Mouse (Mus musculus) liver, adult 2 months (tissue): ENCODE data around the gene Zdhhc25. TPM values are rescaled to one million over a fixed set of nuclear protein-coding genes. Genes with fewer than 3 reads are reported as not detected.
A peak's percentile ranks its signal among the peaks of the same experiment; 100 is the strongest.

ENCODE experiments used
- DNase-seq: peaks from one replicate; pipeline ENCODE4 v3.0.0-alpha.2; 2011; ENCODE audit warnings: low read depth, low spot score; ENCODE audit errors: extremely low read depth
- H3K27ac ChIP-seq: fragments of 200-500 bp; replicated peaks from 2 replicates; pipeline ENCODE4 v1.5.1; 2012; ENCODE audit warnings: low read depth, mild to moderate bottlenecking, control low read depth, inconsistent platforms, low read length; ENCODE audit not compliant: insufficient read depth
- H3K27me3 ChIP-seq: fragments of 200-500 bp; 2 replicates; pipeline ENCODE4 v1.6.1; 2012; ENCODE audit warnings: mild to moderate bottlenecking, moderate library complexity, low read length, inconsistent platforms; ENCODE audit not compliant: control insufficient read depth, insufficient read depth
- H3K36me3 ChIP-seq: fragments of 200-500 bp; 2 replicates; pipeline ENCODE4 v1.6.1; 2012; ENCODE audit warnings: low read length, inconsistent platforms; ENCODE audit not compliant: control insufficient read depth, insufficient read depth
- H3K4me1 ChIP-seq: fragments of 200-500 bp; 2 replicates; pipeline ENCODE4 v1.6.1; 2011; ENCODE audit warnings: low read length; ENCODE audit not compliant: control insufficient read depth, insufficient read depth
- H3K4me3 ChIP-seq: fragments of 200-500 bp; 2 replicates; pipeline ENCODE4 v1.5.1; 2011; ENCODE audit warnings: low read depth, mild to moderate bottlenecking, control low read depth, low read length, moderate library complexity; ENCODE audit not compliant: insufficient read depth
- H3K79me2 ChIP-seq: fragments of 200-500 bp; 2 replicates; pipeline ENCODE4 v1.6.1; 2012; ENCODE audit warnings: inconsistent platforms, mild to moderate bottlenecking, low read length, moderate library complexity; ENCODE audit not compliant: control insufficient read depth, insufficient read depth
- H3K9ac ChIP-seq: fragments of 200-500 bp; 2 replicates; pipeline ENCODE4 v1.6.1; 2012; ENCODE audit warnings: low read depth, mild to moderate bottlenecking, control low read depth, inconsistent platforms, low read length
- CTCF ChIP-seq: fragments of 200-500 bp; IDR thresholded peaks from 2 replicates; pipeline ENCODE4 v1.5.1; 2011; ENCODE audit warnings: low read depth, low read length, control low read depth
- POLR2A ChIP-seq: fragments of 200-500 bp; IDR thresholded peaks from 2 replicates; pipeline ENCODE4 v1.6.1; 2011; ENCODE audit warnings: low read length, control low read depth; ENCODE audit not compliant: insufficient read depth; ENCODE audit errors: extremely low read depth
- WGBS: fragments of 180-500 bp; shearing (Covaris S2); methylation state at CpG from one replicate; pipeline ENCODE4 v1.1.7; 2018; 5-methylcytosine and 5-hydroxymethylcytosine counted together
- polyA plus RNA-seq: library from polyadenylated mRNA; depleted of rRNA; stranded (reverse); fragments of >200 nt; gene quantifications from 2 replicates; pipeline ENCODE4 v1.2.3, GENCODE M21; 2012
- total RNA-seq: library from RNA; depleted of rRNA; stranded (reverse); fragments of >200 nt; gene quantifications from 2 replicates; pipeline ENCODE4 v1.2.3, GENCODE M21; 2014

The Zdhhc25 gene
- total and polyA plus RNA-seq, 2 experiments = not detected

- H3K79me2 ChIP-seq = no peaks in the 10 kb centered on the region
- no peaks in the 10 kb centered on the region for H3K27me3 ChIP-seq
- 83% methylated on average over 17 of the region's 17 CpGs for WGBS
- TF ChIP-seq POLR2A (no peak), CTCF (no peak)
- no peak overlapping the region for H3K27ac ChIP-seq
- no peaks in the 10 kb centered on the region for H3K36me3 ChIP-seq
- H3K4me3 ChIP-seq = no peak overlapping the region
- no peak for DNase-seq
- H3K9ac ChIP-seq = no peak overlapping the region
- no peaks in the 10 kb centered on the region for H3K4me1 ChIP-seq
Measured at GRCm38 (mm10) chr15:88604669-88605414, 4.7 kb downstream of the Zdhhc25 start.

GRCm38 (mm10) chr15:88605415-88605785, 5.3 kb downstream of the Zdhhc25 start:
- H3K27ac ChIP-seq = no peak overlapping the region
- no peak overlapping the region for H3K4me3 ChIP-seq
- no peak for DNase-seq
- WGBS = 74% methylated on average over 5 of the region's 5 CpGs
- no peak for TF ChIP-seq POLR2A
- TF ChIP-seq CTCF = no peak
- H3K4me1 ChIP-seq = no peaks in the 10 kb centered on the region
- H3K27me3 ChIP-seq = no peaks in the 10 kb centered on the region
- H3K9ac ChIP-seq = no peak overlapping the region
- no peaks in the 10 kb centered on the region for H3K79me2 ChIP-seq
- no peaks in the 10 kb centered on the region for H3K36me3 ChIP-seq

- no peak for DNase-seq
Measured at GRCm38 (mm10) chr15:88617125-88617524, 17.0 kb downstream of the Zdhhc25 start.

GRCm38 (mm10) chr15:88618008-88618773, 18.1 kb downstream of the Zdhhc25 start:
- Histone ChIP-seq H3K36me3 (no peaks in the 10 kb centered on the region), H3K27ac (no peak overlapping the region), H3K9ac (no peak overlapping the region), H3K4me3 (no peak overlapping the region), H3K27me3 (no peaks in the 10 kb centered on the region), H3K79me2 (no peaks in the 10 kb centered on the region), H3K4me1 (no peaks in the 10 kb centered on the region)
- WGBS = 75% methylated on average over 17 of the region's 17 CpGs
- TF ChIP-seq POLR2A (no peak), CTCF (peak; percentile 22; the same call in 1 of the 2 replicates)
- DNase-seq = no peak

More at GRCm38 (mm10) chr15:88617125-88617524, 17.0 kb downstream of the Zdhhc25 start:
- WGBS = 73% methylated on average over 16 of the region's 16 CpGs
- Histone ChIP-seq H3K36me3 (no peaks in the 10 kb centered on the region), H3K4me3 (no peak overlapping the region), H3K79me2 (no peaks in the 10 kb centered on the region), H3K27ac (no peak overlapping the region), H3K9ac (no peak overlapping the region), H3K4me1 (no peaks in the 10 kb centered on the region), H3K27me3 (no peaks in the 10 kb centered on the region)
- no peak for TF ChIP-seq POLR2A

- Histone ChIP-seq H3K36me3 (no peaks in the 10 kb centered on the region), H3K4me1 (no peaks in the 10 kb centered on the region), H3K27me3 (no peaks in the 10 kb centered on the region; the same call in 1 of the 2 replicates), H3K9ac (no peak overlapping the region), H3K79me2 (no peaks in the 10 kb centered on the region), H3K27ac (no peak overlapping the region), H3K4me3 (no peak overlapping the region)
- TF ChIP-seq POLR2A = no peak
- no peak for TF ChIP-seq CTCF
- WGBS = 85% methylated on average over 2 of the region's 2 CpGs
- no peak for DNase-seq
Measured at GRCm38 (mm10) chr15:88620017-88620416, 19.9 kb downstream of the Zdhhc25 start.
